13 mouse cellular contexts compared by ENCODE assay signal in the genomic region with DNA sequence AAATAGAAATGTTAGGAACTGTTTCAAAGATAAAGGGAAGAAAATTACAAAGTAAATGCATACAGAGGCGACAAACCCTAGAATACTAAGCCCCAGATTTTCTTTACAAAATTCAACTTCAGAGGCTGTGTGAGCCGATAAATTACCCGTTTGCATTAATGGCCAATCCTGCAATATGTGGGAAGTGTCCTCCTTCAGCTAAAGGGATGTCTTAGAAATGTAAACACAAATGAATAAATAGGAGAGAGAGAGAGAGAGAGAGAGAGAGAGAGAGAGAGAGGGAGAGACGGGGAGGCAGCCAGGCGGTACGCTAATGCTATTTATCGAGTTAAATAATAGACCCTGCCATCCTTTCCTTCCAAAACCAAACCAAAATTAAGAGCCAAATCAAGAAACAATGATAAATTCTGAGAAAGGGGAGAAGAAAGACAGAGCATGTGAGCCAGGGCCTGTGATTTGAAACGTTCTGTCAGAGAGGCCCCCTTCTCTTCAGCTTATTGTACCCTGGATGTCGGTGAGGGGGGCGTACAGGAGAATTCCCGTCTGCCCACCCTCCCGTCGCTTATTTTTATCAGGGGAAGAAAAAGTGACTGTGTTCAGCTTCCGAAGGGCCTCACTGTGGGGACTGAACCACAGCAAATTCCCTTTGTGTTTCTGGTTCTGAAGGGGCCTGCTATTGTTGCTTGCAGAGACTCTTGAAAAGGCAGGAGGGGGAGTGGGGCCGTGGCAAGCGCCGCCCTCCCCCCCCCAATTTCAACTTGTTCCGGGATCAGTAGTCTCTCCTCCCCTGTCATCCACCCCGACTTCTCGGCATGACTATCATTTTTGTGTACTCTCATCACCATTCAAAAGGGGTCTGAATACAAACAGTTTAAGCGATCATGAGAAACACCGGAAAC.
DNase-seq lines count a peak whose midpoint lies in the region; ATAC-seq and TF ChIP-seq lines count a peak whose summit lies in the region.
"Had no signal": no experiment of that assay in that cellular context is flagged by ENCODE, and none has a peak within 500 bp of the region (broad histone marks: within the 10 kb centered on the region; RNA-seq: fewer than 3 reads in every experiment).

No protein-coding gene starts in this region.

- no peaks in the 10 kb centered on the region for H3K27me3 ChIP-seq in heart, embryonic 11.5 days (ENCODE audit: control insufficient read depth, insufficient read depth, low read length)
- 0 out of 2 replicates have a peak, but pooled peaks cover 6% of the 10 kb centered on the region for H3K27me3 ChIP-seq in forebrain, embryonic 10.5 days (ENCODE audit: poor library complexity, severe bottlenecking)
- peaks cover 10% of the 10 kb centered on the region for H3K27me3 ChIP-seq in hindbrain, postnatal 0 days (ENCODE audit: insufficient read depth, low read length)
- H3K27me3 ChIP-seq in neural tube, embryonic 13.5 days = peaks cover 7% of the 10 kb centered on the region; the same call in 1 of the 2 replicates

- DNase-seq in heart, postnatal 4 days = no peak
- DNase-seq in forebrain, embryonic 10.5 days (ENCODE audit: extremely low spot score, low spot score) = no peak
- DNase-seq in hindbrain, postnatal 0 days (ENCODE audit: low spot score) = no peak
- DNase-seq in thymus, postnatal 25 days = no peak
- no peak for DNase-seq in left cerebral cortex, adult 18-20 months (ENCODE audit: low spot score in 2 of 2)
- no peak for DNase-seq in gastrocnemius, postnatal 25 days
- DNase-seq: adrenal gland, postnatal 10 days; cerebellum, adult 18-20 months; heart, postnatal 14 days; right cerebral cortex, postnatal 25 days had no signal

- no peak overlapping the region for H3K4me3 ChIP-seq in heart, embryonic 11.5 days (ENCODE audit: low read depth, low read length)
- peak overlapping the region; percentile 30 for H3K4me3 ChIP-seq in forebrain, embryonic 10.5 days
- H3K4me3 ChIP-seq in hindbrain, postnatal 0 days (ENCODE audit: low read length) = no peak overlapping the region
- H3K4me3 ChIP-seq in neural tube, embryonic 13.5 days = no peak overlapping the region; the same call in 1 of the 2 replicates

- H3K4me1 ChIP-seq in heart, embryonic 11.5 days (ENCODE audit: control insufficient read depth, insufficient read depth, low read length) = peaks cover 5% of the 10 kb centered on the region; the same call in 1 of the 2 replicates
- H3K4me1 ChIP-seq in forebrain, embryonic 10.5 days = peaks cover 70% of the 10 kb centered on the region
- no peaks in the 10 kb centered on the region for H3K4me1 ChIP-seq in hindbrain, postnatal 0 days (ENCODE audit: insufficient read depth, low read length)
- peaks cover 36% of the 10 kb centered on the region for H3K4me1 ChIP-seq in neural tube, embryonic 13.5 days (replicated peaks)

- no peak overlapping the region for H3K27ac ChIP-seq in heart, embryonic 11.5 days (ENCODE audit: low read depth, low read length)
- peak overlapping the region; percentile 83 for H3K27ac ChIP-seq in forebrain, embryonic 10.5 days
- peak overlapping the region; percentile 34; the same call in 1 of the 2 replicates for H3K27ac ChIP-seq in hindbrain, postnatal 0 days
- H3K27ac ChIP-seq in neural tube, embryonic 13.5 days (replicated peaks) = peak overlapping the region; percentile 89
- H3K27ac ChIP-seq: liver, embryonic 14.5 days had no signal

- H3K36me3 ChIP-seq in heart, embryonic 11.5 days (ENCODE audit: control insufficient read depth, insufficient read depth, low read length) = no peaks in the 10 kb centered on the region
- H3K36me3 ChIP-seq in forebrain, embryonic 10.5 days (replicated peaks) = no peaks in the 10 kb centered on the region
- no peaks in the 10 kb centered on the region for H3K36me3 ChIP-seq in hindbrain, postnatal 0 days (ENCODE audit: insufficient read depth, low read length)
- no peaks in the 10 kb centered on the region for H3K36me3 ChIP-seq in neural tube, embryonic 13.5 days

- no peak for TF ChIP-seq CTCF in hindbrain, postnatal 0 days (IDR thresholded peaks at IDR 0.05; ENCODE audit: low read depth)

- WGBS in heart, embryonic 11.5 days (ENCODE audit: insufficient replicate concordance) = 52% methylated on average over 22 of the region's 22 CpGs
- WGBS in forebrain, embryonic 10.5 days = 29% methylated on average over 22 of the region's 22 CpGs
- 24% methylated on average over 21 of the region's 22 CpGs for WGBS in hindbrain, postnatal 0 days
- 17% methylated on average over 22 of the region's 22 CpGs for WGBS in neural tube, embryonic 13.5 days

- H3K4me2 ChIP-seq in heart, embryonic 11.5 days = peak overlapping the region; percentile 19
- H3K4me2 ChIP-seq in hindbrain, postnatal 0 days (ENCODE audit: low read depth, low read length) = 0 out of 2 replicates have a peak overlapping the region, but pooled peaks have one; percentile 5
- peak overlapping the region; percentile 36 for H3K4me2 ChIP-seq in neural tube, embryonic 13.5 days

- H3K9me3 ChIP-seq in heart, embryonic 11.5 days (replicated peaks; ENCODE audit: control insufficient read depth, low read length) = no peaks in the 10 kb centered on the region
- H3K9me3 ChIP-seq in forebrain, embryonic 10.5 days = no peaks in the 10 kb centered on the region
- no peaks in the 10 kb centered on the region for H3K9me3 ChIP-seq in hindbrain, postnatal 0 days (ENCODE audit: low read length)
- H3K9me3 ChIP-seq in neural tube, embryonic 13.5 days = no peaks in the 10 kb centered on the region

- no peak for ATAC-seq in heart, embryonic 11.5 days (replicated peaks; ENCODE audit: insufficient number of reproducible peaks, low FRiP score, low TSS enrichment)
- no peak for ATAC-seq in hindbrain, postnatal 0 days
- peak; percentile 32; the same call in 1 of the 2 replicates for ATAC-seq in neural tube, embryonic 13.5 days (ENCODE audit: low read depth)

- H3K9ac ChIP-seq in heart, embryonic 11.5 days (ENCODE audit: low read depth, low read length) = no peak overlapping the region
- no peak overlapping the region for H3K9ac ChIP-seq in hindbrain, postnatal 0 days (replicated peaks; ENCODE audit: low read length)
- peak overlapping the region; percentile 63 for H3K9ac ChIP-seq in neural tube, embryonic 13.5 days
- H3K9ac ChIP-seq: liver, embryonic 14.5 days had no signal
